In the genomic region with DNA sequence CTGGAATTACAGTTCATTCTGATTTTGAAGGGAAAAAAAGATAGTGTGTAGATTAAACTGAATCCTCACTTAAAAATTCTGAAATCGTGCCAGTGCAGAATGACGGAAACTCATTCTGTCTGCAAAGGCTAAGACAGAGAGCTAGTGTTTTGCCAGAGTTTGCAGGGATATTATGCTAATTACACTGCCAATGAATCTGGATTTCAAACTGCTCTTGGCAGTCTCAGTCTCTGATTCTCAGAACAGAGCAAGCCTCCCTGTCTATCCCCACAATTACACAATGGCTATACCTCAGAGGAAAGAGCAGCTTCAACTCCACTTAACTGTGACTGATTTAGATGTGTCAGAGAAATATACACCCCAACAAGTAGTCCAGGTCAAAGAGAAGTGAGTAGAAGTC, we compare ENCODE assay signal across 20 mouse cellular contexts. TPM values are rescaled to one million over a fixed set of nuclear protein-coding genes. Genes with fewer than 3 reads are reported as not detected.
DNase-seq lines count a peak whose midpoint lies in the region; ATAC-seq and TF ChIP-seq lines count a peak whose summit lies in the region.
"Had no signal": no experiment of that assay in that cellular context is flagged by ENCODE, and none has a peak within 500 bp of the region (broad histone marks: within the 10 kb centered on the region; RNA-seq: fewer than 3 reads in every experiment).

No protein-coding gene starts in this region.

- DNase-seq in heart, postnatal 10 days, result peak; percentile 3 to 11
- no peak for DNase-seq in heart, postnatal 25 days (ENCODE audit: low spot score)
- DNase-seq in midbrain, embryonic 10.5 days (ENCODE audit: low spot score), result no peak
- DNase-seq in liver, postnatal 0 days, result no peak
- no peak for DNase-seq in testis, postnatal 10 days (ENCODE audit: low spot score)
- DNase-seq: adrenal gland, adult 8-10 months; cerebellum, adult 8-10 months; embryo, embryonic 11 days; heart, adult 18-20 months; thymus, postnatal 14 days had no signal

- no peak overlapping the region for H3K27ac ChIP-seq in midbrain, embryonic 12.5 days (replicated peaks)
- H3K27ac ChIP-seq in midbrain, embryonic 10.5 days (replicated peaks), result no peak overlapping the region
- peak overlapping the region; percentile 74 for H3K27ac ChIP-seq in forebrain, embryonic 15.5 days (replicated peaks)
- peak overlapping the region; percentile 31 for H3K27ac ChIP-seq in midbrain, embryonic 15.5 days
- no peak overlapping the region for H3K27ac ChIP-seq in liver, postnatal 0 days (ENCODE audit: low read depth)
- H3K27ac ChIP-seq: heart, embryonic 15.5 days; limb, embryonic 10.5 days; liver, embryonic 12.5 days had no signal

- H3K4me2 ChIP-seq in midbrain, embryonic 12.5 days (replicated peaks), result no peak overlapping the region
- H3K4me2 ChIP-seq in forebrain, embryonic 15.5 days (replicated peaks), result no peak overlapping the region
- no peak overlapping the region for H3K4me2 ChIP-seq in midbrain, embryonic 15.5 days
- H3K4me2 ChIP-seq in liver, postnatal 0 days (ENCODE audit: low read depth, low read length), result no peak overlapping the region
- H3K4me2 ChIP-seq: heart, embryonic 15.5 days; liver, embryonic 12.5 days had no signal

- no peak overlapping the region for H3K9ac ChIP-seq in midbrain, embryonic 12.5 days (replicated peaks)
- no peak overlapping the region for H3K9ac ChIP-seq in forebrain, embryonic 15.5 days (replicated peaks)
- no peak overlapping the region for H3K9ac ChIP-seq in midbrain, embryonic 15.5 days
- no peak overlapping the region for H3K9ac ChIP-seq in liver, postnatal 0 days (replicated peaks)
- H3K9ac ChIP-seq: heart, embryonic 15.5 days; liver, embryonic 12.5 days had no signal

- 74% methylated on average over 2 of the region's 2 CpGs for WGBS in midbrain, embryonic 12.5 days
- WGBS in midbrain, embryonic 10.5 days, result 87% methylated on average over 2 of the region's 2 CpGs
- WGBS in forebrain, embryonic 15.5 days, result 17% methylated on average over 2 of the region's 2 CpGs
- 40% methylated on average over 2 of the region's 2 CpGs for whole genome bisulfite sequencing in midbrain, embryonic 15.5 days
- WGBS in liver, postnatal 0 days (ENCODE audit: insufficient replicate concordance), result 82% methylated on average over 2 of the region's 2 CpGs

- H3K36me3 ChIP-seq in midbrain, embryonic 12.5 days, result no peaks in the 10 kb centered on the region
- H3K36me3 ChIP-seq in midbrain, embryonic 10.5 days, result no peaks in the 10 kb centered on the region
- no peaks in the 10 kb centered on the region for H3K36me3 ChIP-seq in forebrain, embryonic 15.5 days
- H3K36me3 ChIP-seq in midbrain, embryonic 15.5 days (replicated peaks), result no peaks in the 10 kb centered on the region
- H3K36me3 ChIP-seq in liver, postnatal 0 days (replicated peaks; ENCODE audit: insufficient read depth, low read length), result no peaks in the 10 kb centered on the region
- H3K36me3 ChIP-seq: heart, embryonic 15.5 days; limb, embryonic 10.5 days; liver, embryonic 12.5 days had no signal

- ATAC-seq in midbrain, embryonic 12.5 days (ENCODE audit: low FRiP score, low read depth), result 0 out of 2 replicates have a peak, but pooled peaks have one; percentile 31
- ATAC-seq in forebrain, embryonic 15.5 days (replicated peaks), result peak; percentile 89
- ATAC-seq in midbrain, embryonic 15.5 days (replicated peaks), result peak; percentile 73
- ATAC-seq in liver, postnatal 0 days, result no peak
- ATAC-seq: liver, embryonic 12.5 days; lung, postnatal 0 days had no signal

- no peaks in the 10 kb centered on the region for H3K9me3 ChIP-seq in midbrain, embryonic 12.5 days
- no peaks in the 10 kb centered on the region for H3K9me3 ChIP-seq in midbrain, embryonic 10.5 days (replicated peaks)
- no peaks in the 10 kb centered on the region for H3K9me3 ChIP-seq in forebrain, embryonic 15.5 days
- no peaks in the 10 kb centered on the region for H3K9me3 ChIP-seq in midbrain, embryonic 15.5 days
- no peaks in the 10 kb centered on the region for H3K9me3 ChIP-seq in liver, postnatal 0 days (ENCODE audit: low read length)
- H3K9me3 ChIP-seq: heart, embryonic 15.5 days; limb, embryonic 10.5 days; liver, embryonic 12.5 days had no signal

- no peak for TF ChIP-seq CTCF in liver, postnatal 0 days (IDR thresholded peaks at IDR 0.05; ENCODE audit: low read depth)

- intact Hi-C loops in heart, postnatal 10 days (cut with DNase I), result no loop called here
- intact Hi-C loops in heart, postnatal 25 days (cut with DNase I), result no loop called here

- 0 out of 2 replicates have a peak, but pooled peaks cover 5% of the 10 kb centered on the region for H3K4me1 ChIP-seq in midbrain, embryonic 12.5 days
- H3K4me1 ChIP-seq in midbrain, embryonic 10.5 days, result no peaks in the 10 kb centered on the region
- peaks cover 19% of the 10 kb centered on the region for H3K4me1 ChIP-seq in forebrain, embryonic 15.5 days
- H3K4me1 ChIP-seq in midbrain, embryonic 15.5 days, result peaks cover 13% of the 10 kb centered on the region
- H3K4me1 ChIP-seq in liver, postnatal 0 days (ENCODE audit: insufficient read depth), result no peaks in the 10 kb centered on the region
- H3K4me1 ChIP-seq: heart, embryonic 15.5 days; limb, embryonic 10.5 days; liver, embryonic 12.5 days had no signal

- no peak for TF ChIP-seq EP300 in liver, postnatal 0 days (IDR thresholded peaks at IDR 0.05; ENCODE audit: low read depth)

- no peak overlapping the region for H3K4me3 ChIP-seq in midbrain, embryonic 12.5 days
- no peak overlapping the region for H3K4me3 ChIP-seq in midbrain, embryonic 10.5 days
- no peak overlapping the region for H3K4me3 ChIP-seq in forebrain, embryonic 15.5 days
- no peak overlapping the region for H3K4me3 ChIP-seq in midbrain, embryonic 15.5 days
- H3K4me3 ChIP-seq in liver, postnatal 0 days (ENCODE audit: low read depth, low read length), result no peak overlapping the region
- H3K4me3 ChIP-seq: heart, embryonic 15.5 days; limb, embryonic 10.5 days; liver, embryonic 12.5 days had no signal

- no peaks in the 10 kb centered on the region for H3K27me3 ChIP-seq in midbrain, embryonic 12.5 days
- no peaks in the 10 kb centered on the region for H3K27me3 ChIP-seq in midbrain, embryonic 10.5 days (ENCODE audit: low read depth, poor library complexity, severe bottlenecking)
- H3K27me3 ChIP-seq in forebrain, embryonic 15.5 days, result no peaks in the 10 kb centered on the region
- no peaks in the 10 kb centered on the region for H3K27me3 ChIP-seq in midbrain, embryonic 15.5 days (replicated peaks)
- no peaks in the 10 kb centered on the region for H3K27me3 ChIP-seq in liver, postnatal 0 days (ENCODE audit: insufficient read depth, low read length)
- H3K27me3 ChIP-seq: heart, embryonic 15.5 days; liver, embryonic 12.5 days had no signal

RNA-seq across cellular contexts. Expression of a gene that starts 43.2 kb away (rescaled TPM):
- total RNA-seq in heart, postnatal 10 days (2021), result not detected
- under 1 TPM; 0.08 to 0.17 TPM for total RNA-seq in heart, postnatal 25 days (2021)
- polyA plus RNA-seq in midbrain, embryonic 12.5 days (2016; fragmentation: Nextera tagmentation; extraction: Ambion mirVana), result 9.7 and 9.9 TPM in 2 replicates
- 0.83 and 3.3 TPM in 2 replicates for polyA plus RNA-seq in midbrain, embryonic 10.5 days (2016; fragmentation: Nextera tagmentation; extraction: Ambion mirVana)
- 45.7 TPM in 2 replicates for polyA plus RNA-seq in forebrain, embryonic 15.5 days (2015; fragmentation: Nextera tagmentation; extraction: Ambion mirVana)
- polyA plus RNA-seq in midbrain, embryonic 15.5 days (2015; fragmentation: Nextera tagmentation; extraction: Ambion mirVana), result 64.5 and 69.0 TPM in 2 replicates
- not detected in 2 replicates for polyA plus RNA-seq in liver, postnatal 0 days (2015; fragmentation: Nextera tagmentation; extraction: Ambion mirVana)
- total RNA-seq: gastrocnemius, adult 8-10 months; megakaryocyte-erythroid progenitor cell, adult 5-6 weeks had no signal
- polyA plus RNA-seq: small intestine, adult 2 months had no signal

Comparison
In these comparisons a context has a peak if more than half of its experiments do, and no peak if none do; other contexts are left out.
1. DNase-seq: peak in heart, postnatal 10 days (2 of 2); none in heart, postnatal 25 days (single experiment), midbrain, embryonic 10.5 days (single experiment), liver, postnatal 0 days (single experiment) and testis, postnatal 10 days (single experiment).
2. H3K27ac ChIP-seq: peak in forebrain, embryonic 15.5 days (single experiment) and midbrain, embryonic 15.5 days (single experiment); none in midbrain, embryonic 12.5 days (single experiment), midbrain, embryonic 10.5 days (single experiment) and liver, postnatal 0 days (single experiment).